Mouse (Mus musculus) midbrain, embryonic 16.5 days (tissue): ENCODE measurements at regions not wholly inside any gene's neighbourhood (a gene's known extent, or its start where the extent isn't known, plus 50 kb on each side); places are given as distances from the start of the nearest gene placed in this dataset.

Source experiments
- ATAC-seq: fragments of 200-750 bp; cut with Nextera tagmentation; 2 replicates; pipeline ENCODE4 v1.8.0; 2017; ENCODE audit warnings: moderate TSS enrichment
- H3K27ac ChIP-seq: fragments of 300-500 bp; sonication (generic); 2 replicates; pipeline ENCODE4 v1.5.1; 2014; ENCODE audit warnings: mild to moderate bottlenecking, low read length, mixed read lengths
- H3K27me3 ChIP-seq: fragments of 300-500 bp; sonication (generic); 2 replicates; pipeline ENCODE4 v1.6.1; 2014; ENCODE audit warnings: low read depth, low read length, mixed read lengths; ENCODE audit not compliant: control insufficient read depth, insufficient read depth
- H3K36me3 ChIP-seq: fragments of 300-500 bp; sonication (generic); 2 replicates; pipeline ENCODE4 v1.6.1; 2014; ENCODE audit warnings: mild to moderate bottlenecking, low read length, moderate library complexity, mixed read lengths; ENCODE audit not compliant: control insufficient read depth, insufficient read depth
- H3K4me1 ChIP-seq: fragments of 300-500 bp; sonication (generic); 2 replicates; pipeline ENCODE4 v1.6.1; 2014; ENCODE audit warnings: mild to moderate bottlenecking, low read length, mixed read lengths; ENCODE audit not compliant: control insufficient read depth, insufficient read depth
- H3K4me2 ChIP-seq: fragments of 300-500 bp; sonication (generic); 2 replicates; pipeline ENCODE4 v1.6.1; 2014; ENCODE audit warnings: mild to moderate bottlenecking, low read length, mixed read lengths
- H3K4me3 ChIP-seq: fragments of 300-500 bp; sonication (generic); 2 replicates; pipeline ENCODE4 v1.5.1; 2014; ENCODE audit warnings: low read depth, mild to moderate bottlenecking, low read length, moderate library complexity, mixed read lengths
- H3K9ac ChIP-seq: fragments of 300-500 bp; sonication (generic); 2 replicates; pipeline ENCODE4 v1.6.1; 2014; ENCODE audit warnings: low read depth, low read length, mixed read lengths
- H3K9me3 ChIP-seq: fragments of 300-500 bp; sonication (generic); replicated peaks from 2 replicates; pipeline ENCODE4 v1.6.1; 2014; ENCODE audit warnings: mild to moderate bottlenecking, low read length, mixed read lengths; ENCODE audit not compliant: control insufficient read depth, poor library complexity, severe bottlenecking
- WGBS: fragments of 180-500 bp; shearing (Covaris S2); extraction: QIAGEN DNeasy Blood & Tissue Kit; methylation state at CpG from one replicate; pipeline ENCODE4 v1.1.7; 2014; 5-methylcytosine and 5-hydroxymethylcytosine counted together

- no peak overlapping the region for H3K4me3 ChIP-seq
- H3K27ac ChIP-seq, result no peak overlapping the region
- no peaks in the 10 kb centered on the region for H3K27me3 ChIP-seq
- no peaks in the 10 kb centered on the region for H3K9me3 ChIP-seq
- ATAC-seq, result no peak
- no peak overlapping the region for H3K4me2 ChIP-seq
- H3K36me3 ChIP-seq, result no peaks in the 10 kb centered on the region
- H3K9ac ChIP-seq, result no peak overlapping the region
- 80% methylated on average over 6 of the region's 6 CpGs for WGBS
- peaks cover 14% of the 10 kb centered on the region for H3K4me1 ChIP-seq
These were observed 580.2 kb upstream of the Gm10131 start for GRCm38 (mm10) chr8:34691776-34692175.

DNA sequence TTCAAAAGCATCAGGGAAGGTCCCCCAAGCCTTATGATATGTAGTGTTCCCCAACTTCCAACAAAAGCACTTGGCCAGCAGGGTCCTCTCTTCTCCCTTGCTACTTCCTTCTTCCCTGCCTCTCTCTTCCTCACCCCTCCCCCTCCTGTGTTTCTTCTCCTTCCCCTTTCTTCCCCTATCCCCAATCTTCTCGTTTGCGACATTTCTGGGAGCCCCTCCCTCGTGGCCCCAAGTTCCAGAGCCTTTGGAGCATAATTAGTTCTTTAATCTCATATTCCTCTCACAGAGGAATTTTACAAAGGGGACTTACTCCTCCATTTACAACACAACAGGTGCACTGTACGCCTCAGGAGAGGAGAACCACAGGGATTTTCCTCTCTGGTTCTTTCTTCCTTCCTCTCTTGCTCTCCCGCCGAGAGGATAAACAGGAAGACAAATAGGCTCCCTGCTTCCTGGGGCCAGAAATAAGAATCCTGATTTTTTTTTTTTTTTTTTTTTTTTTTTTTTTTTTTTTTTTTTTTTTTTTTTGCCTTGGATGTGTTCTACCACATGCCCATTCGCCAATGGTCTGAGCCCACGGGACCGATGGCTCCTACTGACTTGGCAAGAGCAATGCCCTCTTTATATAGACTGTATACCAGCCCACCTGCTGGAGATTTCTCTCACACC lies 578.4 kb upstream of the Gm10131 start:
- no peaks in the 10 kb centered on the region for H3K9me3 ChIP-seq
- ATAC-seq, result no peak
- no peaks in the 10 kb centered on the region for H3K27me3 ChIP-seq
- peak overlapping the region; percentile 44 for H3K4me2 ChIP-seq
- 8% methylated on average over 9 of the region's 9 CpGs for WGBS
- H3K4me3 ChIP-seq, result no peak overlapping the region
- H3K27ac ChIP-seq, result no peak overlapping the region
- H3K9ac ChIP-seq, result no peak overlapping the region
- H3K4me1 ChIP-seq, result peaks cover 14% of the 10 kb centered on the region
- no peaks in the 10 kb centered on the region for H3K36me3 ChIP-seq

- Histone ChIP-seq H3K4me3 (peak overlapping the region; percentile 4; the same call in 1 of the 2 replicates), H3K9ac (no peak overlapping the region; the same call in 1 of the 2 replicates), H3K4me1 (peaks cover 14% of the 10 kb centered on the region), H3K27ac (peak overlapping the region; percentile 19; the same call in 1 of the 2 replicates), H3K9me3 (no peaks in the 10 kb centered on the region), H3K36me3 (no peaks in the 10 kb centered on the region), H3K27me3 (no peaks in the 10 kb centered on the region), H3K4me2 (peak overlapping the region; percentile 44)
- ATAC-seq, result 0 out of 2 replicates have a peak, but pooled peaks have one; percentile 23
- 12% methylated on average over 29 of the region's 33 CpGs for WGBS
These were observed 577.7 kb upstream of the Gm10131 start for GRCm38 (mm10) chr8:34689049-34689824.

- peak; percentile 83 for ATAC-seq
- peak overlapping the region; percentile 19; the same call in 1 of the 2 replicates for H3K27ac ChIP-seq
- peak overlapping the region; percentile 44 for H3K4me2 ChIP-seq
- peak overlapping the region; percentile 4; the same call in 1 of the 2 replicates for H3K4me3 ChIP-seq
- 46% methylated on average over 20 of the region's 20 CpGs for WGBS
- H3K27me3 ChIP-seq, result no peaks in the 10 kb centered on the region
- H3K36me3 ChIP-seq, result no peaks in the 10 kb centered on the region
- no peaks in the 10 kb centered on the region for H3K9me3 ChIP-seq
- peaks cover 14% of the 10 kb centered on the region for H3K4me1 ChIP-seq
- H3K9ac ChIP-seq, result no peak overlapping the region
These were observed 577.0 kb upstream of the Gm10131 start for GRCm38 (mm10) chr8:34688396-34689048.

- Histone ChIP-seq H3K4me2 (no peak overlapping the region), H3K4me3 (no peak overlapping the region), H3K9ac (no peak overlapping the region), H3K36me3 (no peaks in the 10 kb centered on the region), H3K27ac (no peak overlapping the region), H3K4me1 (peaks cover 14% of the 10 kb centered on the region), H3K27me3 (no peaks in the 10 kb centered on the region), H3K9me3 (no peaks in the 10 kb centered on the region)
- 69% methylated on average over 10 of the region's 10 CpGs for WGBS
- no peak for ATAC-seq
These were observed 574.8 kb upstream of the Gm10131 start for GRCm38 (mm10) chr8:34686371-34686770.

DNA sequence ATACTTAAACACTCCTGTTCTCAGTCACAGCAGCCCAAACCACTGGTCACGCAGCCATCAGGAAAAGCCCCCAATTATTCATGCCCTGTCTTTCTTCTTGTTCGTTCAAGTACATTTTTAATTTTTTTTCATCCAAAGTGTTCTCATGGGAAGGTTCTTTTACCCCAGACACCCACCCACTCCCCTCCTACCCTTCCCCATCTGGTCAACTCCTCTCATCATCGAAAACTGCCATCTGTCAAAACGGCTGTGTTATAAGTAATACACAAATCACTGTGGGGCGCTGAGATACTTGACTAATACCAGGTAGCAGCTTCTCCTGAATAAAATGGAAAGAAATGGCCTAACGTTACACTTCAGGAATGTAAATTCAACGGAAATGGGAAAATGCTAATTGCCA lies 573.1 kb upstream of the Gm10131 start:
- Histone ChIP-seq H3K27me3 (no peaks in the 10 kb centered on the region), H3K9ac (no peak overlapping the region), H3K27ac (no peak overlapping the region), H3K4me3 (no peak overlapping the region), H3K9me3 (no peaks in the 10 kb centered on the region), H3K36me3 (no peaks in the 10 kb centered on the region), H3K4me2 (no peak overlapping the region), H3K4me1 (peaks cover 17% of the 10 kb centered on the region)
- no peak for ATAC-seq
- WGBS, result 50% methylated on average over 7 of the region's 7 CpGs

DNA sequence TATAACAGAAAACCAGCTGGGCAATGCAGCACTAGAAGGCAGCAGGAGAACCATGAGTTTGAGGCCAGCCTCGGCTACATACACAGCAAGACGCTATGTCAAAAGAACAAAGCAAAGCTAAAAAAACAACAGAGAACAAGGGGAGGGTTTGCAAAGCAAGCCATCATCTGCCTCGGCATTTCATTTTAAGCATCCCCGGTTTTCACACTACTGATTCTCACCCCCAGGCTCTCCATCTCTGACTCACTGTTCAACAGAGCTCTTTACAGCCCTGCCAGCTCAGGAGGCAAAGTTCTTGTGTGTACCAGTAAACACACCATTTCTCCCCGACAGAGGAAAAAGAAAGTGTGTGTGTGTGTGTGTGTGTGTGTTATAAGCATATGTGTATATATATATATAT lies 571.6 kb upstream of the Gm10131 start:
- no peaks in the 10 kb centered on the region for H3K9me3 ChIP-seq
- ATAC-seq, result no peak
- WGBS, result 72% methylated on average over 5 of the region's 5 CpGs

DNA sequence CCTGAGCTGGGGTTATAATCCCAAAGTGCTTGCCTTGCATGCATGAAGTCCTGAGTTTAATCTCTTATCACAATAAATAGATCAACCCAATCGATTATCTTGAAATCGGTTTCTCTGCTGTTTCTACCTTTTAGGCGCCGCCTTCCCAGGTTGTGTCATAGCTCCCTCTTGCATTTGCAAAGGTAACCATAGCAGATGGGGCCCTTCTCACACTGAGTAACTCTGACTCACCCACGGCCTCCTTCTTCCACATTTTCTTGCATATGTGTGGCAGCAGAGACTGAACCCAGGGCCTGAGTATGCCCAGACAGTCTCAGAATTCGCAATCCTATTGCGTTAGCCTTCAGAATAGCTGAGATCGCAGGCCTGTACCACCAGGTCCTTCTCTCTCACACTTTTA lies 570.7 kb upstream of the Gm10131 start:
- Histone ChIP-seq H3K4me3 (no peak overlapping the region), H3K4me2 (no peak overlapping the region), H3K4me1 (peaks cover 8% of the 10 kb centered on the region), H3K27me3 (no peaks in the 10 kb centered on the region), H3K9me3 (no peaks in the 10 kb centered on the region), H3K36me3 (no peaks in the 10 kb centered on the region), H3K27ac (no peak overlapping the region), H3K9ac (no peak overlapping the region)
- WGBS, result 96% methylated on average over 8 of the region's 8 CpGs
- ATAC-seq, result no peak

More for the DNA sequence above, 571.6 kb upstream of the Gm10131 start:
- no peak overlapping the region for H3K4me2 ChIP-seq
- peaks cover 8% of the 10 kb centered on the region for H3K4me1 ChIP-seq
- H3K4me3 ChIP-seq, result no peak overlapping the region
- no peak overlapping the region for H3K9ac ChIP-seq
- no peaks in the 10 kb centered on the region for H3K27me3 ChIP-seq
- no peaks in the 10 kb centered on the region for H3K36me3 ChIP-seq
- no peak overlapping the region for H3K27ac ChIP-seq
